Mouse (Mus musculus) embryo, embryonic 9.5 days (tissue): Measurements from ENCODE around the gene Cdkn1a.
"Not testable (repeated sequence)": the region's sequence is repeated elsewhere in the genome, so short reads cannot be mapped to it uniquely, and the experiment has no call there.

ENCODE experiments used
- DNase-seq: peaks from one replicate; pipeline ENCODE4 v3.0.0-alpha.2; 2017; ENCODE audit errors: extremely low spot score

Cdkn1a gene

DNA sequence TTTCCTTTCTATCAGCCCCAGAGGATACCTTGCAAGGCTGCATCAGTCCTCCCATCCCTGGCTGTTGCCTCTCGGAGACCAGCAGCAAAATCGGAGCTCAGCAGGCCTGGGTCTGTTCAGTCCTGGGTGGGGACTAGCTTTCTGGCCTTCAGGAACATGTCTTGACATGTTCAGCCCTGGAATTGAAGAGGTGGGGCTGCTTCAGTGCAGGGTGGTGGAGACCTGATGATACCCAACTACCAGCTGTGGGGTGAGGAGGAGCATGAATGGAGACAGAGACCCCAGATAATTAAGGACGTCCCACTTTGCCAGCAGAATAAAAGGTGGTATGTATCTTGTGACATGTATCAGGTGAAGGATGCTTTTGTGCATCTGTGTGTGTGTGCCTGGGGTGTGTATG lies at the start of gene Cdkn1a:
Cdkn1a (plus strand) TSS at position 201 of the 400 bp plus-strand sequence.
- DNase-seq, result no peak

GRCm38 (mm10) chr17:29041632-29042031 lies 49.1 kb upstream of the Cdkn1a start:
- DNase-seq, result not testable (repeated sequence)

GRCm38 (mm10) chr17:29042569-29042968 lies 48.2 kb upstream of the Cdkn1a start:
- DNase-seq, result no peak

GRCm38 (mm10) chr17:29043583-29043982 lies 47.2 kb upstream of the Cdkn1a start:
- no peak for DNase-seq

DNA sequence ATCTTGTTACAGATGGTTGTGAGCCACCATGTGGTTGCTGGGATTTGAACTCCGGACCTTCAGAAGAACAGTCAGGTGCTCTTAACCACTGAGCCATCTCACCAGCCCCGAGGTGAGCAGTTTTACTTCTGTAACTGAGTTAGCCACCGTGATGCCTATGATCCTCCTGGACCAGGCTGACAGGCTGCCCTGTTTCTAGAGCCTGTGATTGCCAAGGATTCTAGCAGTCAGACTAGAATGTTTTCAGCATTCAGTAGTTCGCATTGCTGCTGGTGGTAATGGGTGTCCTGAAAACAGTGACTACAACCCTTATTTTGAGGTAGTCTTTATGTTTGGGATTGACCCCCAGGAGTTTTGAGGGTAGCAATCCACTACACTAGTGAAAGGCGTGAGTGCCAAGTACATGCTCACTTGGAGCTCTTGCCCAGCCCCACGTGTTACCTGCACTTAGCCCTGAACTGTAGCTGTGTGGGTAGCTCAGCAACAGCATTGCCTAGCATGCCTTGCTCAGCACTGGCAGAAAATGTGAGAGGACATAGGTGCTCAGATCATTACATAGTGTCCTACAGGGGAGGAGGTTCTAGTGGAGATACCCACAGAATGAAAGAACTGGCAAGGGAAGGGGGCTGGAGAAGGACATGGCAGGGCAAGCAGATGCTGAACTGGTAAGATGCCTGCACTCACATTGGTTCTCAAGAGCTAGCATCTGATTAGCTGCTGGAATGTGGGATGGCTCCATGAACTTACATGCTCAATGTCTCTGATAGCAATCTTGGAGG lies 46.4 kb upstream of the Cdkn1a start:
- DNase-seq, result no peak

DNA sequence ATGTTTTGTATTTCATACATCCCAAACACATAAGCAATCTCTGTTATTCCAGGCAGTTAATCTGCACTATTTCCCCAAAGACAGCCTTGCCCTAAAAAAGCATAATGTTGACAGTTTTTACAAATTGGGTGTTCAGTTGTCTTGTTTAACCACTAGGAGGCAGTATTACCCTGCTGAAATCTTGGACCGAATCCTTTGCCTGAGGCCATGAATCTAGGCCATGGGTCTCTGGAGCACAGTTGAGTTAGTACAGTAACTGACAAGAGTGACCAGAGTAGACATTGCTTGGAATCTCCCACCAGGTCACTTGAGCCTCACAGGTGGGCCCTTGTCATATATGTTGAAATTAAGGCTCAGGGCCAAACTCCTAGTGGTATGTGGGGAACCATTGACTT lies 45.9 kb upstream of the Cdkn1a start:
- DNase-seq, result no peak

DNA sequence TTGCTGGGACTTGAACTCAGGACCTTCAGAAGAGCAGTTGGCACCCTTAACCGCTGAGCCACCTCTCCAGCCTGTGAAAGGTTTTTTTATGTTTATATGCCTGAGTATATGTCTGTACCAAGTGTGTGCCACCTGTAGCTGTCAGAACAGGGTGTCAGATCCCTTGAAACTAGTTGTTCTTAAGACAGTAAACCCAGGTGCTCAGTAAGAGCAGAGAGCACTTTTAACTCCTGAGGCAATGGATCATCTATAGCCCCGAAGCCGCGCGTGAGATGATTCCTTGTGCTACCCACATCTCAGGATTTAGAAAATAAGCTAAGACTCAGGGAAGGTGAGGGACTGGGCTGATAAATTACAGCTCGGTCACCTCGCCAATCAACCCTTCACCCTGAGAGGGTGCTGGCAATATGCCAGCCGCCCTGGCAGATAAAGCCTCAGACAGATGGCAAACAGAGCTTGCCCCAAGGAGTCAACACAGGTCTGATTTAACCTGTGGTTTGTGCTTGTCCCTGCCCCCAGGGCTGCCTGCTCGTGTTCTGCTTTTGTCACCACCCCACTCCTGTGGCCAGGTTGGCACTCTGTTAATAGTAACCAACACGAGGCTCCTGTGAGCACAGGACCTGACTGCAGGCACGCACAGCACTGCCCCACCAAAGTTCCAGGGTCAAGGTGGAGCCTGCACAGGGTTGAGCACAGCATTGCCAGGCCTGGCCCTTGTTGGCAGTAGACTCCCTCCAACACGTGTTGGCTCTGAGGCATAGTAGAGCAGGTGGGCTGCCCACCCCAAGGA lies 44.8 kb upstream of the Cdkn1a start:
- DNase-seq, result no peak

- DNase-seq, result no peak
Observed at GRCm38 (mm10) chr17:29046863-29047262, 43.9 kb upstream of the Cdkn1a start.

DNA sequence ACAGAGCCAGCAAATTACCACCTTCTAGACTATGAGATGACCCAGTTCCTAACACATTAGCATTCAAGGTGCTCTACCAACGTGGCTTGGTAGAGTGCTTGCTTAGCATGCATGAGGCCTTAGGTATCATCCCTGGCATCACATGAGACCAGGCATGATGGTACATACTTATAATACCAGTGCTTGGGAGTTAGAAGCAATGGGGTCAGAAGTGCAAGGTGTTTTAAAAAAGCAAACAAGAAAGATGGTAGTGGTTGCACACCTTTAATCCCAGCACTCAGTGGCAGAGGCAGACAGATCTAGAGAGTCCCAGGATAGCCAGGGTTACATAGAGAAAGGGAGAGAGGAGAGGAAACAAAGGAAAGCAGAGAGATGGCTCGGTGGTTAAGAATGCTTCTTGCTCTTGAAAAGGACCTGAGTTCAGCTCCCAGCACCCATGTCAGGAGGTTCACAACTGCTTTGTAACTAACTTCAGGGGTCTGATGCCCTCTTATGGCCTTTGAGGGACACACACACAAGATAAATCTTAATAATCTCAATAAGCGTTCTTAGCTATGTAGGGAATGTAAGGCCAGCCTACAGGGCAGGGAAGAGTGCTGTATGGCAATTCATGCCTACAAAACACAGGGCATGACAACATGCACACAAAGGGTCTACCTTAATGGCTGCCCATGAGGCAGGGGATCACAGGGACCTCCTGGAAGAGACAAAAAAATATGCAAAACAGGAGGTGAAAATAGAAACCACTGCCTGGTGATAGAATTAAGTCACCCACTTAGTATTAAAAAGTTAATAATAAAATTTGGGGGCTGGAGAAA lies 42.9 kb upstream of the Cdkn1a start:
- no peak for DNase-seq

GRCm38 (mm10) chr17:29048748-29049507 lies 41.8 kb upstream of the Cdkn1a start:
- DNase-seq, result peak; percentile 86

GRCm38 (mm10) chr17:29049508-29049889 lies 41.3 kb upstream of the Cdkn1a start:
- DNase-seq, result no peak

DNA sequence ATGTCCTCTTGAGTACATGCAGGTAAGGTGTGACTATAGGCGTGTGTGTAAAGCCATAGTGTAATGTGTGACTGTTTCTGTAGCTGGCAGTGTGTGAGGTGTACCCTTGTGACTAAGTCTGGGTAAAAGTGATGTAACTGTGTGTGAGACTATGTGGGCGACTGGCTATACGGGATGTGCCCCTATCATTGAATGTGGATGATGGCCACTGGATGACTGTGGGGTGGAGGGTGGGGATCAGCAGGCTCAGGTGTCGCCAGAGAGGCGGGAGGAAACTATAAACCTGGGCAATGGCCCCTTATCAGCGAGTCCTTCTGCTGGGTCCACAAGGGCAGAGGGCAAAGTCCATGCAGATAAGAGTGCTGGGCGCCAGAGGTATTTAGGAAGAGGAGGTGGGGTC lies 40.9 kb upstream of the Cdkn1a start:
- DNase-seq, result no peak

DNA sequence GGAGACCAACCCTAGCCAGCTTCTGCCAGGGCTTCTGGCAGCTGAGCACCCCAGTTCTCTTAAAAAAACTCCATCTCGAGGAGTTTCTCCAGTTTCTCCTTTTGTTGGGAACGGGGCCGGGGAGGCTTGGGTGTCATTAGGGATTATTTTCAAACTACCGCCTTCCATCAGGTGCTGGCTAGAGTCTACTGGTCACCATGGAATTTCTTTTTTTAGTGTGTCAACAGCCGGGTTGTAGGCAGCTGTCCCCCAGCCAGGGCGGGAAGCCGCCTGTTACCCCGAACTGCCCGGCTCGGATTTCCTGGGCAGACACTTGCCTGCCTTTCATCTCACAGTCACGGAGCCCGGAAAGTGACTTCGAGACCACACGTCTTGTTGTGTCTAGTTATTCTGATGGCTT lies 40.0 kb upstream of the Cdkn1a start:
- DNase-seq, result no peak

- no peak for DNase-seq
Observed at GRCm38 (mm10) chr17:29053067-29053466, 37.7 kb upstream of the Cdkn1a start.

- DNase-seq, result no peak
Observed at GRCm38 (mm10) chr17:29053841-29054240, 36.9 kb upstream of the Cdkn1a start.

- no peak for DNase-seq
Observed at GRCm38 (mm10) chr17:29054429-29054828, 36.3 kb upstream of the Cdkn1a start.

DNA sequence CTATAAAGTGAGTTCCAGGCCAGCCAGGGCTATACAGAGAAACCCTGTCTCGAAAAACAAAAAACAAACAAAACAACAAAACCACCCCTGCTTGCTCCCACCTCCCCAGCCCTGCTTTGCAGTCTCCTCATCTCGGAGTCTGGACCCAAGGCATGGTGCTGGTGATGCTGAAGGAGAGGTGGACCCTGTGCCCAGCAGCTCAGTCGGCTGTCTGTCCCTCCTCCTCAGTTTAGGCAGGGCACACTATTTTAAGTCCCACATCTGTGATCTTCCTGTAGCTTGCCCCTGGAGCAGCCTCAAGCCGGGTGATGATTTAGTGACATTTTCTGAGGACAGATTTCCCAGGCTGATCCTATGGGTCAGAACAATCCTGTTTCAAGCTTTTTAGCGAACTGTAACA lies 35.2 kb upstream of the Cdkn1a start:
- DNase-seq, result no peak

DNA sequence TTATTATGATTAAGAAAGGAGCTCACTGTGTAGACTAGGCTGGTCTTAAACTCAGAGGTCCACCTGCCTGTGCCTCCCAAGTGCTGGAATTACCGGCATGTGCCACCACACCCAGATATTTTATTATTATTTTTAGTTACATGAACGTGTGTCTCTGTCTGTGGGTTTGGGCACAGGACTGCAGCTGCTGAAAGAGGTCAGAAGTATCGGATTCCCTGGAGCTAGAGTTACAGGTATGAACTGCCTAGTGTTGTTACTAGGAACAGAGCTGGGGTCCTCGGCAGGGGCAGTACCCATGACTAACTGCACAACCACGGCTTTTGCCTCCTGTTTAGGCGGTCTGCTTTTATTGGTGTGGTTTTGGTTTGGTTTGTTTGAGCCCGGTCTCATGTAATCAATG lies 34.6 kb upstream of the Cdkn1a start:
- DNase-seq, result no peak

DNA sequence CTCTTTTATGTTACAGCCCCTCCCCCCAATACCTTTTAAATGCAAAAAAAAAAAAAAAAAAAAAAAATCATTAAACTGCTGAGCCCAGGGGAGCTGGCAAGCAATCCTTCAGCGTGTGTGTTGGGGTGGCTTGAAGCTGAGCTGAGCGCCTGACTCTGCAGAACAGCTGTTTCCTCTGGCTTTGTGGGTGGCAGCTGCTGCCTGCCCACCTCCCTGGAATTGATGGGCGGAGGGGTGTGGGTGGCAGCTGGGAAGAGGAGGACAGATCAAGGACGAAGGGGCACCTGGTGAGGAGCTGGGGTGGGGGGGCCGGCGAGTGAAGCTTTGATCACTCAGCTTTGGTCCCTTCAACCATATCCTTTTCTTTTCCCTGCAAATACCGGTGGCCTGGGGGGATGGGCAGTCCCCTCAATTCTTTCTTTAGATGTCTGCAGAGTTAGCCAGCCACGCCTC lies 34.1 kb upstream of the Cdkn1a start:
- no peak for DNase-seq

GRCm38 (mm10) chr17:29057361-29057890 lies 33.4 kb upstream of the Cdkn1a start:
- no peak for DNase-seq

DNA sequence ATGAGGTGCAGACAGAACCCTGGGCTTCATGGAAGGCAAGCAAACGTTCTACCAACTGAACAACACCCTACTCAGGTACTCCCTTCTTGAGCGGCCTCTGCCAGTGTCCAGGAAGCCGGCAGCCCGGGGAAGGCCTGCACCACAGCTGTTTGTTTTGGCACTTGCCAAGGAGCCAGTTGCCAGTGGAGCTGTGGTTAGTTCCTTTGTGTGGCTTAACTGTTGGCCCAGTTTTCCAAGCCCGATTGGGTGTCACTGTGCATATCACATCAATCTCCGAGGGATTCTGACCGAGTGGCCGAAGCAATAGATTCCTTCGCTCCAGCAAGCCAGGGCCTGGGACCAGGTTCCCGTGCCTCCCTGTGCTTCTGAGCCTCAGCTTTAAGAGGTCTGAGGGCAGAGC lies 32.8 kb upstream of the Cdkn1a start:
- no peak for DNase-seq
